Mouse (Mus musculus): Measurements from ENCODE around the gene Wasf2. TPM values are rescaled to one million over a fixed set of nuclear protein-coding genes. Genes with fewer than 3 reads are reported as not detected.

Gene Wasf2
- polyA plus RNA-seq, 1 experiment from 2014 or later, result 23.9 TPM

- Histone ChIP-seq H3K27me3 (ENCODE audit: control insufficient read depth, insufficient read depth, low read length) (no peaks in the 10 kb centered on the region), H3K4me3 (replicated peaks; ENCODE audit: low read length) (no peak overlapping the region), H3K4me2 (replicated peaks) (no peak overlapping the region), H3K4me1 (replicated peaks; ENCODE audit: control insufficient read depth, insufficient read depth, low read length) (peaks cover 59% of the 10 kb centered on the region), H3K9me3 (ENCODE audit: control insufficient read depth, low read length) (no peaks in the 10 kb centered on the region), H3K9ac (no peak overlapping the region), H3K36me3 (replicated peaks; ENCODE audit: control insufficient read depth, insufficient read depth) (no peaks in the 10 kb centered on the region), H3K27ac (no peak overlapping the region)
- ATAC-seq (ENCODE audit: low FRiP score) (no peak), DNase-seq (ENCODE audit: low spot score) (no peak)
- 85% methylated on average over 9 of the region's 9 CpGs for WGBS
These were observed 41.0 kb upstream of the Wasf2 start for GRCm38 (mm10) chr4:133089319-133089718.

- no peaks in the 10 kb centered on the region for H3K36me3 ChIP-seq (replicated peaks; ENCODE audit: control insufficient read depth, insufficient read depth)
- H3K4me3 ChIP-seq (replicated peaks; ENCODE audit: low read length), result no peak overlapping the region
- H3K9me3 ChIP-seq (ENCODE audit: control insufficient read depth, low read length), result no peaks in the 10 kb centered on the region
- DNase-seq (ENCODE audit: low spot score) (no peak), ATAC-seq (ENCODE audit: low FRiP score) (no peak)
- WGBS, result 80% methylated on average over 4 of the region's 4 CpGs
- no peaks in the 10 kb centered on the region for H3K27me3 ChIP-seq (ENCODE audit: control insufficient read depth, insufficient read depth, low read length)
- no peak overlapping the region for H3K4me2 ChIP-seq (replicated peaks)
- H3K9ac ChIP-seq, result peak overlapping the region; percentile 29; the same call in 1 of the 2 replicates
- peaks cover 59% of the 10 kb centered on the region for H3K4me1 ChIP-seq (replicated peaks; ENCODE audit: control insufficient read depth, insufficient read depth, low read length)
- H3K27ac ChIP-seq, result peak overlapping the region; percentile 85
These were observed 40.5 kb upstream of the Wasf2 start for GRCm38 (mm10) chr4:133089802-133090201.

DNA sequence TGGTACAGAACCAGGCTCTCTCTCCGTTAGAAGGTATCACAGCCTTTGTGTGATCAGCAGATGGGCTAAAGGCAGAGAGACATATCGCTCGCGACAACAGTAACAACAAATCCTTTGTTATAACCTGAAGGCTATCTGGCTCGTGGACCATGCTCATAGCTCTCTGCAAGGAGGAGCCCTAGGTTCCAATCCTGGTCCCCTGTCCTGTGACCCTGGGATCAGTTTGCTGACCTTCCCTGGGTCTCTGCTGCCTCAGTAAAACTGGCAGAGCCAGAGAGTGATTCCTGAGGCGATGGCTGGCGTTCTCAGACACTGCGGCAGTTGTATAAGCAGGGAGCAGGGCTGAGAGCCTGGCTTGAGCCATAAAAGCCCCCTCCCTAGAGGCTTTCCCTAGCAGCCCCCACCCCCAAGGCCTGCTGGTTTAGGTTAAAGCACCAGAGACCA is 40.0 kb upstream of the Wasf2 start:
- no peaks in the 10 kb centered on the region for H3K27me3 ChIP-seq (ENCODE audit: control insufficient read depth, insufficient read depth, low read length)
- no peaks in the 10 kb centered on the region for H3K36me3 ChIP-seq (replicated peaks; ENCODE audit: control insufficient read depth, insufficient read depth)
- peaks cover 59% of the 10 kb centered on the region for H3K4me1 ChIP-seq (replicated peaks; ENCODE audit: control insufficient read depth, insufficient read depth, low read length)
- H3K27ac ChIP-seq, result peak overlapping the region; percentile 85
- ATAC-seq (ENCODE audit: low FRiP score) (no peak), DNase-seq (ENCODE audit: low spot score) (no peak)
- H3K9ac ChIP-seq, result peak overlapping the region; percentile 29
- 28% methylated on average over 8 of the region's 8 CpGs for WGBS
- H3K4me3 ChIP-seq (replicated peaks; ENCODE audit: low read length), result no peak overlapping the region
- H3K4me2 ChIP-seq (replicated peaks), result 0 out of 2 replicates have a peak overlapping the region, but pooled peaks have one; percentile 19
- no peaks in the 10 kb centered on the region for H3K9me3 ChIP-seq (ENCODE audit: control insufficient read depth, low read length)

DNA sequence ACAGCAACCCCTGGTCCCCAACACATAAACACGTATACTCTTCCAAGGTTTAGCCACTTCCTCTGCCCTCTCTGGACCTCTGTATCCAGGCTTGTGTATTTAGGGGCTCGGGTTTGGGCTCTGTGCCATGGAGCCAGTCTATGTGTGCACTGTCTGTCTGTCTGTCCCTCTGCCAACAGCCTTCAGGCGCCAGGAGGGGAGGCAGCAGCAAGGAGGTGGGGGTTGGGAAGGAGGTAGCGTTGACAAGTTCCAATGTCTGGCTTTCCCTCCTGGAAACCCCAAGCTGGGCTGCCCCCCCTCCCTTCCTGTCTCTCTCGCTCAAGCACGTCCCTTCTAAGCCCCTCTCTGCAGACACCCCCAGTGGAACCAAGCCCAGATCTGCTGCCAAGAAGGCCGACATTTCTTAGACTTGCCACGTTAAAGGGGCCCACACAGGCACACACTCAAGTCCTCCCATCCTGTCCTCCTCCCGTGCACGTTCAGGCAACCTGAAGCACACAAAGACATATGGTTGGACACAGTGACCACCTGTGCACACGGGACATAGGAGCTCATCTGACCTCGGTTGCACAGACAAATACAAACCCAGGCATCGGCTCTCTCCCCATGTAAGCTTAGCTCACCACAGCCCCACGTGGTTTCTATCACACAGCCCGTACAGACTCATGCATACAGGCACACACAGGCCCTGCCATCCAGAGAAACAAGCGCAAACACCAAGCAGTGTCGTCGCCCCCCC is 39.4 kb upstream of the Wasf2 start:
- no peaks in the 10 kb centered on the region for H3K9me3 ChIP-seq (ENCODE audit: control insufficient read depth, low read length)
- H3K27ac ChIP-seq, result peak overlapping the region; percentile 85
- peak; percentile 26; the same call in 1 of the 2 replicates for ATAC-seq (ENCODE audit: low FRiP score)
- peak; percentile 70 for DNase-seq (ENCODE audit: low spot score)
- no peaks in the 10 kb centered on the region for H3K36me3 ChIP-seq (replicated peaks; ENCODE audit: control insufficient read depth, insufficient read depth)
- WGBS, result 32% methylated on average over 18 of the region's 18 CpGs
- no peak overlapping the region for H3K4me3 ChIP-seq (replicated peaks; ENCODE audit: low read length)
- H3K4me1 ChIP-seq (replicated peaks; ENCODE audit: control insufficient read depth, insufficient read depth, low read length), result peaks cover 58% of the 10 kb centered on the region
- peak overlapping the region; percentile 29 for H3K9ac ChIP-seq
- no peaks in the 10 kb centered on the region for H3K27me3 ChIP-seq (ENCODE audit: control insufficient read depth, insufficient read depth, low read length)
- peak overlapping the region; percentile 20; the same call in 1 of the 2 replicates for H3K4me2 ChIP-seq (replicated peaks)

DNA sequence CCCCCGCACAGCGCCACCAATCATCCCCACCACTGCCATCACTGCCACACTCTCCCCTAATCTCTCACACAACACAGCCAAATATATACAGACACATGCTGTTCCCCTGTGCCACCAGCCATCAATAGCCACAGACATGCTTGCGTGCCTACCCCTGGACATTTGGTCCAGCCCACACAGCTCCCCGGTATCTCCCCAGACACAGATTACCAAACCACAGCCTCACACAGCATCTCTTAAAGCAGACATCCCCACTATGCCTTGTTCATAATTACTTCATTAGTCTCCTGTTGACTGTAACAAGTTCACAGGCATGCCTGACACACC is 38.9 kb upstream of the Wasf2 start:
- Histone ChIP-seq H3K27me3 (ENCODE audit: control insufficient read depth, insufficient read depth, low read length) (no peaks in the 10 kb centered on the region), H3K4me2 (replicated peaks) (no peak overlapping the region), H3K9me3 (ENCODE audit: control insufficient read depth, low read length) (no peaks in the 10 kb centered on the region), H3K36me3 (replicated peaks; ENCODE audit: control insufficient read depth, insufficient read depth) (no peaks in the 10 kb centered on the region), H3K9ac (peak overlapping the region; percentile 19; the same call in 1 of the 2 replicates), H3K27ac (peak overlapping the region; percentile 85), H3K4me3 (replicated peaks; ENCODE audit: low read length) (no peak overlapping the region), H3K4me1 (replicated peaks; ENCODE audit: control insufficient read depth, insufficient read depth, low read length) (peaks cover 53% of the 10 kb centered on the region)
- ATAC-seq (ENCODE audit: low FRiP score) (no peak), DNase-seq (ENCODE audit: low spot score) (no peak)
- WGBS, result 75% methylated on average over 4 of the region's 4 CpGs

GRCm38 (mm10) chr4:133092453-133092901 is 37.8 kb upstream of the Wasf2 start:
- Histone ChIP-seq H3K9me3 (ENCODE audit: control insufficient read depth, low read length) (no peaks in the 10 kb centered on the region), H3K9ac (peak overlapping the region; percentile 40; the same call in 1 of the 2 replicates), H3K27ac (peak overlapping the region; percentile 85), H3K4me1 (replicated peaks; ENCODE audit: control insufficient read depth, insufficient read depth, low read length) (peaks cover 49% of the 10 kb centered on the region), H3K27me3 (ENCODE audit: control insufficient read depth, insufficient read depth, low read length) (no peaks in the 10 kb centered on the region), H3K4me3 (replicated peaks; ENCODE audit: low read length) (no peak overlapping the region), H3K4me2 (replicated peaks) (peak overlapping the region; percentile 30), H3K36me3 (replicated peaks; ENCODE audit: control insufficient read depth, insufficient read depth) (no peaks in the 10 kb centered on the region)
- DNase-seq (ENCODE audit: low spot score), result peak; percentile 63
- 4% methylated on average over 18 of the region's 18 CpGs for WGBS
- peak; percentile 61 for ATAC-seq (ENCODE audit: low FRiP score)

GRCm38 (mm10) chr4:133093056-133093455 is 37.2 kb upstream of the Wasf2 start:
- Histone ChIP-seq H3K4me3 (replicated peaks; ENCODE audit: low read length) (no peak overlapping the region), H3K27ac (peak overlapping the region; percentile 85), H3K36me3 (replicated peaks; ENCODE audit: control insufficient read depth, insufficient read depth) (no peaks in the 10 kb centered on the region), H3K9me3 (ENCODE audit: control insufficient read depth, low read length) (no peaks in the 10 kb centered on the region), H3K27me3 (ENCODE audit: control insufficient read depth, insufficient read depth, low read length) (no peaks in the 10 kb centered on the region), H3K9ac (no peak overlapping the region), H3K4me2 (replicated peaks) (no peak overlapping the region), H3K4me1 (replicated peaks; ENCODE audit: control insufficient read depth, insufficient read depth, low read length) (peaks cover 43% of the 10 kb centered on the region)
- WGBS, result 53% methylated on average over 6 of the region's 6 CpGs
- no peak for DNase-seq (ENCODE audit: low spot score)
- ATAC-seq (ENCODE audit: low FRiP score), result no peak

GRCm38 (mm10) chr4:133093481-133094033 is 36.7 kb upstream of the Wasf2 start:
- DNase-seq (ENCODE audit: low spot score), result no peak
- H3K27ac ChIP-seq, result peak overlapping the region; percentile 85; the same call in 1 of the 2 replicates
- WGBS, result 14% methylated on average over 6 of the region's 6 CpGs
- ATAC-seq (ENCODE audit: low FRiP score), result no peak
- H3K9me3 ChIP-seq (ENCODE audit: control insufficient read depth, low read length), result no peaks in the 10 kb centered on the region
- no peaks in the 10 kb centered on the region for H3K27me3 ChIP-seq (ENCODE audit: control insufficient read depth, insufficient read depth, low read length)
- H3K4me2 ChIP-seq (replicated peaks), result no peak overlapping the region
- no peaks in the 10 kb centered on the region for H3K36me3 ChIP-seq (replicated peaks; ENCODE audit: control insufficient read depth, insufficient read depth)
- no peak overlapping the region for H3K4me3 ChIP-seq (replicated peaks; ENCODE audit: low read length)
- peaks cover 43% of the 10 kb centered on the region for H3K4me1 ChIP-seq (replicated peaks; ENCODE audit: control insufficient read depth, insufficient read depth, low read length)
- H3K9ac ChIP-seq, result peak overlapping the region; percentile 12; the same call in 1 of the 2 replicates

GRCm38 (mm10) chr4:133094255-133094654 is 36.0 kb upstream of the Wasf2 start:
- Histone ChIP-seq H3K9me3 (ENCODE audit: control insufficient read depth, low read length) (no peaks in the 10 kb centered on the region), H3K4me2 (replicated peaks) (no peak overlapping the region), H3K9ac (0 out of 2 replicates have a peak overlapping the region, but pooled peaks have one; percentile 24), H3K27me3 (ENCODE audit: control insufficient read depth, insufficient read depth, low read length) (no peaks in the 10 kb centered on the region), H3K4me3 (replicated peaks; ENCODE audit: low read length) (no peak overlapping the region), H3K27ac (peak overlapping the region; percentile 87), H3K4me1 (replicated peaks; ENCODE audit: control insufficient read depth, insufficient read depth, low read length) (peaks cover 43% of the 10 kb centered on the region), H3K36me3 (replicated peaks; ENCODE audit: control insufficient read depth, insufficient read depth) (no peaks in the 10 kb centered on the region)
- 29% methylated on average over 1 of the region's 1 CpGs for WGBS
- ATAC-seq (ENCODE audit: low FRiP score), result no peak
- DNase-seq (ENCODE audit: low spot score), result no peak

Data from hindbrain, embryonic 14.5 days (tissue).